Mouse (Mus musculus) splenic B cell, adult 2 months (primary cell): ENCODE measurements around the gene Mthfs.
"Not testable (repeated sequence)": the region's sequence is repeated elsewhere in the genome, so short reads cannot be mapped to it uniquely, and the experiment has no call there.

ENCODE experiments used
- DNase-seq: peaks from one replicate; pipeline ENCODE4 v3.0.0-alpha.2; 2011; ENCODE audit warnings: low read depth, low spot score
- H3K27me3 ChIP-seq: 2 replicates; pipeline ENCODE4 v1.6.1; 2012; ENCODE audit warnings: mild to moderate bottlenecking, low read length, moderate library complexity, mixed read lengths; ENCODE audit not compliant: control insufficient read depth, poor library complexity, insufficient read depth, severe bottlenecking
- H3K36me3 ChIP-seq: 2 replicates; pipeline ENCODE4 v1.6.1; 2012; ENCODE audit warnings: mild to moderate bottlenecking, low read length, moderate library complexity, mixed read lengths; ENCODE audit not compliant: control insufficient read depth, poor library complexity, insufficient read depth, severe bottlenecking

The Mthfs gene

DNA sequence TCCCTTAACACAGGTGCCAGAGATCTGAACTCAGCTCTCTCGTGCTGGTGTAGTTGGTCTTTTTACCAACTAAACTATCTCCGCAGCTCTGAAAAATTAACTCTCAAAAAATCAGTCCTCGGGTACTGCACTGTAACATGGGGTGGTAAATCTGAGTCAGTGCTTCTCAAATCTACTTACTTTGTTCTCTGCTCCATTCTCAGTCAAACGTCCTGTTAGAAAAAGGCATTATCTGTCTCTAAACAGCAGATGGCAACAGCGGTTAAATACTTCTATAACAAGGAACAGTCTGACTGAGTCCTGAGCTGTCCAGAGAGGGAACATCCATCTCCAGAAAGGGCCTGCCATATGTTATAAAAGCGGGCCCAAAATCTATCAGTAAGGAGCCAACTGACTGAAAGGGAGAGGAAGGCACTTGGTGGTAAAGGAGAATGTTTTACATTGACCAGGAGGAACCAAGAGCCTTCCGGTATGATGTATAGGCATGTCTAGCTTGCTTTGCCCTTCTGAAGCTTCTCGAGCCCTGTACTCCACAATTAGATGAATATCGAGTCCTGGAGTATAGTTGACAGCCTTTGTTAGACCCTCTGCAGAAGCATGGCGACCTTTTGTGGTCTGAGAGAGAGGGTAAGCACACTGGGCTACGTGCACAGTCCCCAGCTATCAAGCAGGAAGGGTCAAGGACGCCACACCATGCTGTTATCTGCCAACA, at the start of gene Mthfs:
Mthfs (plus strand) TSS at position 324 of the 712 bp plus-strand sequence.
- not testable (repeated sequence) for H3K27me3 ChIP-seq, H3K36me3 ChIP-seq
- peak; percentile 4 for DNase-seq

DNA sequence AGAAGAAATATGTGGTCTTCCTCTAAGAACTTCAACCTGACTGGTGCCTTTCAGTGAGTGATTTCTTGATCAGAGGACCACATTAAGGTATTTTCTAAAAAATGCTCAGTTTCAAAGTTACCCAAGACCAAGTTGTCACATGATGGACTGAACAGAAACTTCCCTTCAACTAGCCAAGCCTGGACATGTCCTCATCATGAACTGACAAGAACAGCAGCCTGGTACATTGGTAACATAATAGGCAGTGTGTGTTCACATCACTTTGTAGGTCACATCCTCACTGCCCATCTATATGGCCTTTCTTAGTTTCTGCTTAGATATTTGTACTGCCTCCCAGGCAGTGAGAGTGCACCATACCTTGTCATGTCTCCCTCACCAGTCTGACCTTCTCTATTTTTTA, 37.9 kb upstream of the Mthfs start:
- not testable (repeated sequence) for H3K36me3 ChIP-seq, H3K27me3 ChIP-seq, DNase-seq

DNA sequence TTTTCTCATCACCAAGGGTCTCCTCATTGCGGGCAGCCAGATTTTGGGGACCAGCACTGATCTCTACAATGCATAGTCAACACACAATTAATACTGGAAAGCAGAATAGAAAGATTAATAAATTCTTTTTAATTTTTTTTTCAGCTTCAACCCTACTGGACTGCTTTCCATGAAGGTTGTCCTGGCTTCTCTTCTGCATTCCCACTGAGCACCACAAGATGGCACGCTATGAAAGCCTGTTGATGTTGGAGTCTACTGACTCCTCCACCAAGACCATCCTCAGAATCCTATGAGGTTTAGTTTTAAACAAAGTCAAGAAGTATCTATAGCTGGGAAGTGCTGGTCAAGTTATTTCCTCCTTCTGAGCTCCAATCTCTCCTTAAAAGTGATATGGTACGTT, 31.6 kb upstream of the Mthfs start:
- not testable (repeated sequence) for H3K27me3 ChIP-seq, H3K36me3 ChIP-seq
- DNase-seq, result peak; percentile 70

DNA sequence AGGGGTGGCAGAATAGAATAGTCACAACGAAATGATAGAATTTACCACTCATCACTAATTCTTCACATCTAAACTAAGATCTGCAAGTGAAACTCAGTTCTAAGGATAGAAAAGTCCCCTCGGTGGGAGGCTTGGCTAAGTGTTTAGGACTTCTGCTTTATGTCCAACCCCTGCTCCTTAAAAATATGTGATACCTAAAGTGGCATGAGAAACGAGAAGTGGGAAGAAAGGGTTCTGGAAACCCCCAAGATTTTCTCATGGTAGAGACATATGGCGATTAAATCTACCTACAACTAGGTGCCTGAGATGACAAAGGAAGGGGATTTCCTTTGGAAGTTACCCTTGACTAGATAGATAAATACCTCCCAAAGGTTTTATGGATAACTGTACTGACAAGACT, 31.0 kb upstream of the Mthfs start:
- not testable (repeated sequence) for H3K27me3 ChIP-seq, H3K36me3 ChIP-seq, DNase-seq

DNA sequence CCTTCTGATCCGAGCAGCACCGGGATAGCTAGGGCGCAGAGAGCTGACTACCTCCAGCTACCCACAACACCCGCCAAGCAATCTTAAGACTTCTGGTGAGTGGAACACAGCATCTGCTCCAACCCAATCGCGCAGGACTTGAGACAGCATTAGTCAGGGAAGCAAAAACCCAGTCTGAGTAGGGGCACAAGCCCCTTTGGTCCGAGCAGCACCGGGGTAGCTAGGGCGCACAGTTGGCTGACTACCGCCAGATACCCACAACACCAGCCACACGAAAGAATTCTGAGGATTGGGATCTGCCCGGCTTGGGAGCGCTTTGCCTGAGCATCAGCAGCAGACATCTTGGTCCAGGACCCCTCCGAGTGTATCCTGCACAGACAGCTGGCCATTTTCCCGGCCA, 23.5 kb upstream of the Mthfs start:
- DNase-seq, H3K36me3 ChIP-seq, H3K27me3 ChIP-seq: not testable (repeated sequence)

DNA sequence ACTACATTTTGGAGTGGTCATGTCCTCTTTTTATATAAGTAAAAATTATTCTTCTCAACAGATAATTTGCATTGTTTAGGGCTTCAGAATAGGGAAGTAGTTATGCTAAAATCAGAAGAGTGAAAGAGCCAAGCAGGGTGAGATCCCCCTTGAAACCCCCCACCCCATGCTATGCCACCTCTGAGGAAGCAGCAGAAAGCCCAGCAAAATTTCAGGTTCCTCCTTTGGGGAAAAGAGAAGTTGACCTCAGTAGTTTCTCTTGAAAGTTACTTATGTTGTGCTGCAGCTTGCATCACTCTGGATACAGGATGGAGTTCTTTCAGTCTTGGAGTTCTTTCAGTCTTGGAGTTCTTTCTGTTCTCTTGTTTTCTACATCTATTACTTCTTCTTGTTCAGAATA, 15.0 kb upstream of the Mthfs start:
- not testable (repeated sequence) for DNase-seq, H3K36me3 ChIP-seq, H3K27me3 ChIP-seq

DNA sequence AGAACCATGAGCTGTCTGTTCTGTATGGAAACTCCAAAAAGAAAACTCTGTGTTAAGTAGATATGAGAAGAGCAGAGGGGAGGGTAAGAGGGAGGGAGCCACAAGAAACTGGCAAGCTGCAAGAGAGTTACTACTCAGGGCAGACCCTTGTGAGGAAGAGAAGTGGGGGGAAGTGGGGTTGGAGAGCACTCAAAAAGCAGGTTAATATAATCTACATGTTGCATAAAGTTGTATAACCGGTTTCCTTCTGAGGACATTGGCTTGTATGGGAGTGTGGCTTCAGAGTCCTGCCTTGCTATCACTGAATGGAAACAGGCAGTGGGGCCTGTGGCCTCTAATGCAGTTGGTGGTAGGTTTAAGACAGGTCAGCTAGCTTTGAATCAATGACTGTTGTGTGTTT, 13.0 kb upstream of the Mthfs start:
- H3K27me3 ChIP-seq, DNase-seq, H3K36me3 ChIP-seq: not testable (repeated sequence)

DNA sequence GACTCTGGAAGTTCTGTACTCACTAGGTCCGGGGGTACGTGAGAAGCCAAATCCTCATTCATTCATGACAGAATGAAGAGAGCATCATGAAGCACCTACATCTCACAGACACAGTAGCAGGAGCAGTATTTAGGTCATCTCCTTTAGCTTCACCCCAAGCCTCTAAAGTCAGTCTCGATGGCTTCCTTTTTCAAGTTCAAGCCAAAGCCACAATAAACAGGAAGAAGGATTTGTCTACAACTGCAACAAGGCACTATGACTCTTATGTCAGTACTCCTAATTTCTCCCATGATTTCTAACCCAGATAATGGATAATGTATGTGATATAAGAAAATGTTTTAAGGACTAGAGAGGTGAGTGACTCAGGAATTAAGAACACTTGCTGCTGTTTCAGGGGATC, 12.1 kb upstream of the Mthfs start:
- not testable (repeated sequence) for H3K36me3 ChIP-seq, H3K27me3 ChIP-seq, DNase-seq

DNA sequence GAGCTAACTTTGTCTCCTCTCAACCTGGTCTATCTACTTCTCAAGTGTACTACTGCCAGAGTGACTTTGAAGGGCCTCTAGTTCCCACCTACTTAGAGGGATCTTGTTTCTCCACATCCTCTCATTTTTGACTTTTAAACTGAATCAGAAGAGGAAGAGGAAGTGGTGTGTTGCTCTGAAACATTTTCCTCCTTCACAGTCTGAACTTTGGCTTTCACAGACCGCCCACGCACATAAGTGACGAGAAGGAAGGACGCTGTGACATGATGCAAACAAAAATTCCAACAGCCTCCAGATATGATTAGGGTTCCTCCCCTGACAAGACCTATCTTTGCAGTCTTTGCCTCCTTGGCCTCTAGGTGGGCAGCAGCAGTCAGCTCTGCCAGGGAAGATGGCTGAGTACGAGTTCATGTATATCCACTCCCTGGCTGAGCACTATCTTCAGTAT, 11.5 kb upstream of the Mthfs start, which contains the start of the genes Bcl2a1b and Gm29094:
Bcl2a1b (plus strand) TSS at position 241 of the 448 bp plus-strand sequence.
Gm29094 (plus strand) TSS at position 411 of the 448 bp plus-strand sequence.
- H3K36me3 ChIP-seq, H3K27me3 ChIP-seq: not testable (repeated sequence)
- DNase-seq, result peak; percentile 70

DNA sequence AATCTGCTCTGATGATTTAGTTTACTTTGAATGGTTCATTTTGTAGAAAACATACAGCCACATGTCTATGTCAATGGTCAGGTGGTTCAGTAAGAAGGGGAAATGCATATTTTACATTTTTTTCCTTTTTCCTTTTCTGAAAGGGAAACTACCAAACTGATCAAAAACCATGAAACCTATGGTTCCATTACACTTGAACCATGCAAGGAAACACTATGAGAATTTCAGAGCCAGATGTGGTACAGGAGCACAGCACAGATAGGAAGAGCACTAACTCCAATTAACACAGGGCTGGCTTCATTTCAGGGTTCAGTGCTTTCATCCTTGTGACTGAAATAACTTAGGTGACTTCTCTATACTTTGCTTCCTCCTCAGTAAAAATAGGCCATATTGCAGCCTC, 8.2 kb upstream of the Mthfs start:
- not testable (repeated sequence) for H3K36me3 ChIP-seq

DNA sequence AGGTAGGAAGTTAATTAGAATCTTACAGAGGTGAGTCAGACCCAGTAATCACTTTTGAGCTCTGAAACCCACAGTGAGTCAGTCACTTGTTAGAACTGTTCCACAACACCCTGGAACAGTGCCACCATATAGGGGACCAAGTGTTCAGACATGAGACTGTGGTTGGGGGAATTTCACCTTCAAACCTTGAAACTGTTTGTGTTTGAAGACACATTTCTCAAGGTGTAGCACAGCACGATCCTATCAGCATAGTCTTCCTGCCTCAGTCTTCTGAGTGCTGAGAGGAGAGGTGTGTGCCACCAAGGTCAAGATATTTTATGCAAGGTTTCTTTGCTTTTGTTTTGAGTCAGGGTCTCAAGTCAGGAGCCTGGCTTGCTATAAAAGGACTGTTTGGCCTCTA, 1.5 kb upstream of the Mthfs start:
- not testable (repeated sequence) for DNase-seq, H3K27me3 ChIP-seq, H3K36me3 ChIP-seq

More for the DNA sequence above, 8.2 kb upstream of the Mthfs start:
- H3K27me3 ChIP-seq, result not testable (repeated sequence)
- peak; percentile 71 for DNase-seq

DNA sequence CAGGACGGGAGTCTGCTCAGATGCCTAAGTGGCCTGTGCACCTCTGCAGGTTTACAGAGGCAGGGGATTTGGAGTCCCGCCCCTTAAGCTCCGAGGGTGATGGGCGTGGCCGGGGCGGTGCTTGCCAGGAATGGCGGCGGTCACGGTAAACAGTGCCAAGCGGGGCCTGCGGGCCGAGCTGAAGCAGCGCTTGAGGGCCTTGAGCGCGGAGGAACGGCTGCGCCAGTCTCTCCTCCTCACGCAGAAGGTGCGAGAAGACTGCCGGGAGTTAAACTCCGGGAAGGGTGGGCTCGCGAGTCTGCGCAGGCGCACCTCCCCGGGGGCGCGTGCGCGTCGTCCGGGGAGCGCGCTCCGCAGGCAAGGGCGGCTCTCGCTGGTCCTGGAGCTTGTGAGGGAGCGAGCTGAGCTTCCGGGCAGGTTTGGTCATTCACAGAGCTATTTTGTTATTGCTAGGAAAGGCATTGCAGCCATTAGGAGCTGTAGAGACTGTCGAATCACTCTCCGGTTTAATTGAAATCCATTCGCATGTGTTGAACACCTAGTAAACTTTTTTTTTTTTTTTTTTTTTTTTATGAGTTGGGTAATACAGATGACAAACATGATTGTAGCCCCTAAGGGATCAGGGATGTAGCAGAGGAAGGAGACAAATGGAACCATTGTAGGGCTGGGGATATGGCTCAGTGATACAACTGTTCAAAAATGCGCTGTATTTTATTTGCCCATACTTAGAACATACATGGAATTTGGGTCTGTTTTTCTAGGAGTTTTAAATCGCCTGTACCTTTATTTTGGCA, 786 bp downstream of the Mthfs start:
- not testable (repeated sequence) for DNase-seq, H3K36me3 ChIP-seq, H3K27me3 ChIP-seq

DNA sequence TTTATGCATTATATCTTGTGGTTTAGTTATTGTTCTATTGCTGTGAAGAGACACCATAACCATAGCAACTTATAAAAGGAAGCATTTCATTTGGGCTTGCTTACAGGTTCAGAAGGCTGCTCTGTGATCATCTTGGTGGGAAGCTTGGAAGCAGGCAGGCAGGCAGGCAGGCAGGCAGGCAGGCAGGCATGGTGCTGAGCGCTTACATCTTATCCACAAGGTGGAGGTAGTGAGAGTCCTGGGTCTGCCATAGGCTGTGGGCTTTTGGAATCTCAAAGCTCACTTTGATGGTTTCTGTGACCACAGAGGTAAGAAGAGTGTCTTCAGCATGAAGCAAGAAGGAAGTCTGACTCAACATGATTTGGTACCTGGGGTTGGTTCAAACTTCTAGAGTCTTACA, 2.0 kb downstream of the Mthfs start:
- H3K27me3 ChIP-seq, H3K36me3 ChIP-seq, DNase-seq: not testable (repeated sequence)

DNA sequence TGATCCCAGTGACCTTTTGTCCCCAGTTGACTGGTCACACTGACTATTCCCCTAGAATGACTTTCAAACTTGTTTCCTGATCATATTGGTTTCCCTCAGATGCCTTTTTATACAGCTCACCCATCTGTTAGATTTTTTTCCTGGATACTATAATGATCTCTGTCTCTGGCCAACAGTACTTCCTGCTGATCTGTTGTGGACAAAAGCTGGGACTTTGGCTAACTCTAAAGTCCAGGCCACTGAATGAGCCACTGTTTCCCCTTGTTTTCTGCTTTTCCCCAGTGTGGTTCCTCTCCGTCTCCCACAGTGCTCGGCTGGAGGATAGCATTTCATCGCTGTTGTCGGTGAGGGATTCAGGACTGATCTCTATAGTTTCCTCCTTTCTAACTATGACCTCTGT, 7.7 kb downstream of the Mthfs start:
- not testable (repeated sequence) for H3K36me3 ChIP-seq, H3K27me3 ChIP-seq, DNase-seq

DNA sequence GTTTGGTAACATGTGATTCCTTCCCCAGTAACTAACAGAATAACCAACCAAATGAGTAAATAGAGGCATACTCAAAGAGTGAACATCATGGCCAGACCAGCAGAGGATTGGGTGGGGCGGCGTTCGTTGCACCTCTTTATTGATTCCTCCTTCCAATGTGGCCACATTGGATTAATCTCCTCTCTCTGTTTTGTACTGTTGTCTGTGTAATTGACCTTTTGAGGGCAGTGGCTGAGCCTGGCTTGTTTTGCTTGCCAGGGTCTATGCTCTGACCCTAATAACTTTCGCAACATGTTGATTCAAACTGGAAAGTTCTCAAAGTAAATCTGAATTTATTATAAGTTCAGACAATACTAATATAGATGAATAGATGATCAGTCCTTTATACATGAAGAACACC, 9.2 kb downstream of the Mthfs start:
- H3K27me3 ChIP-seq, DNase-seq, H3K36me3 ChIP-seq: not testable (repeated sequence)
